Mouse (Mus musculus): ENCODE measurements around the gene Cpa2. TPM values are rescaled to one million over a fixed set of nuclear protein-coding genes. Genes with fewer than 3 reads are reported as not detected.

Cpa2 gene
- total and polyA plus RNA-seq, 3 experiments: 0.12 to 0.43 TPM; not detected in 1

DNA sequence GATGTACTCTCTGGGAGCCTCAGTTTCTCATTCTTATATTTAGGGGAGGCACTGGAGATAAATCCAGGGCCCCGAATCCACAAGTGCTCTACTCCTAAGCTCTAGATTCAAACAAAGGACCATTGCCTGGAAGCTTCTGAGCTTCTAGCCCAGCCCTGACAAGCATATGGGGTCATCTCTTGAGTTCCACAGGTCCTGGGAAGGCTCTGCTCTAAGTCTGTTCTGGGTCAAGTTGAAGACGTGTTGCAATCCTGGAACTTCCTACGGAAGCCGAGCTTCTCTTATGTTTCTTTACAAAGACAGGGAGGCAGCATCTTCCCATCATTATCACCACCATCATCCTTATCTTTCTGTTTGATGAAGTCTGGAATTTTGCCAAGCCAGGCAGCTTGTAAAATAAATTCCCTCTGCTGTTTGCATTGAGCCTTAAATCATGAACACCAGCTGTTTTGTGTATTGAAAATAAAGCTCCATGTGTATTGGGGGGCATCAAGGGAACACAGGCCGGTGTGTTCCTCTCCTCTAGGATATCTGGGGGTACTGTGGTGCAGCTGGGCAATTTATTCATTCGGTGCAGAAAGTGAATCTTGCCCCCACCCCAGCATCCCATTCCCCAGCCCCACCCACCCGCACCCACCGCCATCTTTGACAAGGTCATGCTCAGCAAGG, 55.0 kb downstream of the Cpa2 start (continued):
- TF ChIP-seq NELFE (IDR thresholded peaks at IDR 0.05; ENCODE audit: low read depth, low read length): no peak

DNA sequence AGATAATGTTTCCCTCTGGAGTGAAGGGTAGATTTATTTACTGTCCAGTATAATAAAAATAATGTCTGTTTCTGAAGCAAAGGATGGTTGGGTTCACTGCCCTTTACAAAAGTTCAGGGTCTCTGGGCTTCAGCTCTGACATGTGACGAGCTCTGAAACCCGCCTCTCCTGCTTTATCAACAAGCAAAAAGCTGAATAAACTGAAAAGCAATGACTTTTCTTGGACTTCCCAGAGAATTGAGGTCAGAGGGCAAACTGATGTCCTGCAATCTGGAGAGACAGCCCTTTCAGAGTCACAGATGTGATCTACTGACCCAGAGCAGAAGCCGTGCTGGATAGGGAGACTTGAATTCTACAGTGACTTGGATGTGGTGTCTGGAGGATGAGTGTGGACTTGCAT, 58.7 kb downstream of the Cpa2 start:
- no peak overlapping the region for H3K4me3 ChIP-seq (ENCODE audit: control insufficient read depth in 1 of 2, insufficient read depth in 1 of 2, low read depth in 2 of 2, low read length in 2 of 2)
- no peaks in the 10 kb centered on the region for H3K36me3 ChIP-seq (ENCODE audit: control insufficient read depth in 1 of 2, insufficient read depth in 2 of 2, low read length in 2 of 2)
- H3K9me3 ChIP-seq (replicated peaks; ENCODE audit: insufficient read depth, low read length): no peaks in the 10 kb centered on the region
- no peaks in the 10 kb centered on the region for H3K4me1 ChIP-seq (ENCODE audit: control insufficient read depth in 1 of 2, insufficient read depth in 2 of 2, low read length in 2 of 2)
- H3K9ac ChIP-seq (ENCODE audit: control insufficient read depth, low read depth, low read length, poor library complexity, severe bottlenecking): no peak overlapping the region
- H3K27me3 ChIP-seq (ENCODE audit: control insufficient read depth in 1 of 2, insufficient read depth in 2 of 2, low read length in 2 of 2): peaks cover 9 to 16% of the 10 kb centered on the region in 2 experiments
- no peak for DNase-seq (ENCODE audit: low read depth, low spot score)
- H3K27ac ChIP-seq (ENCODE audit: control insufficient read depth, low read depth, low read length): no peak overlapping the region
- H3K79me2 ChIP-seq (ENCODE audit: control insufficient read depth, insufficient read depth, low read length, poor library complexity): no peaks in the 10 kb centered on the region
- TF ChIP-seq UBTF (IDR thresholded peaks at IDR 0.05; ENCODE audit: borderline replicate concordance, insufficient read depth, low read depth, low read length) (no peak), TCF12 (IDR thresholded peaks at IDR 0.05; ENCODE audit: low read depth, low read length) (no peak), MEF2A (IDR thresholded peaks at IDR 0.05; ENCODE audit: extremely low read depth, insufficient replicate concordance, low read depth, low read length, poor library complexity, severe bottlenecking) (no peak), ZMIZ1 (IDR thresholded peaks at IDR 0.05; ENCODE audit: low read depth, low read length) (no peak), GATA1 (IDR thresholded peaks at IDR 0.05; ENCODE audit: low read depth, low read length) (no peak)

DNA sequence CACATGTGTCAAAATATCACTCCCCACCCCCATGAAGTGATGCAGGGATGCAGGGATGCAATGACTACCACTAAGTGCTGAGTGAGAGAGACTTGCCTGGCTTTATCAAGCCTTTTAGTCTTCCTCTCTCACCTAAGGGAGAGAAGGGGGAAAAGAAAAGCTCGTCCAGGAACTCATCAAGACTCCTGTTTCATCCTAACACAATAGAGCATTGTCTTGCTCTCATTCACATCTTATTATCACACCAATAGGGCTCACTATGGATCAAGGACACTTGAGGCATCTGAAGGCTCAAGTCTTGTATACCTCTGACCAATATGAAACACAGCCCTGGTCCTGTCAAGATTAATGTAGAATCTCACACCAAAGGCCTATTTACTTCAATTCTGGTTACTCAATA, 59.6 kb downstream of the Cpa2 start:
- DNase-seq (ENCODE audit: low read depth, low spot score): no peak
- H3K9ac ChIP-seq (ENCODE audit: control insufficient read depth, low read depth, low read length, poor library complexity, severe bottlenecking): no peak overlapping the region

More for the DNA sequence above, 59.6 kb downstream of the Cpa2 start:
- Histone ChIP-seq H3K4me1 (ENCODE audit: control insufficient read depth in 1 of 2, insufficient read depth in 2 of 2, low read length in 2 of 2) (no peaks in the 10 kb centered on the region), H3K27me3 (ENCODE audit: control insufficient read depth in 1 of 2, insufficient read depth in 2 of 2, low read length in 2 of 2) (peaks cover 14 to 16% of the 10 kb centered on the region in 2 experiments), H3K27ac (ENCODE audit: control insufficient read depth, low read depth, low read length) (no peak overlapping the region), H3K36me3 (ENCODE audit: control insufficient read depth in 1 of 2, insufficient read depth in 2 of 2, low read length in 2 of 2) (no peaks in the 10 kb centered on the region), H3K4me3 (ENCODE audit: control insufficient read depth in 1 of 2, insufficient read depth in 1 of 2, low read depth in 2 of 2, low read length in 2 of 2) (no peak overlapping the region), H3K79me2 (ENCODE audit: control insufficient read depth, insufficient read depth, low read length, poor library complexity) (no peaks in the 10 kb centered on the region), H3K9me3 (replicated peaks; ENCODE audit: insufficient read depth, low read length) (no peaks in the 10 kb centered on the region)
- no peak for TF ChIP-seq CHD2 (IDR thresholded peaks at IDR 0.05; ENCODE audit: low read length)
- no peak for TF ChIP-seq EP300 (IDR thresholded peaks at IDR 0.05; ENCODE audit: low read depth in 1 of 2, low read length in 2 of 2)
- TF ChIP-seq POLR2AphosphoS2 (IDR thresholded peaks at IDR 0.05; ENCODE audit: low read length): no peak
- TF ChIP-seq ZMIZ1 (IDR thresholded peaks at IDR 0.05; ENCODE audit: low read depth, low read length): no peak
- TF ChIP-seq RCOR1 (IDR thresholded peaks at IDR 0.05; ENCODE audit: low read depth, low read length): no peak
- TF ChIP-seq ELF1 (IDR thresholded peaks at IDR 0.05; ENCODE audit: low read depth, low read length): no peak
- TF ChIP-seq TCF12 (IDR thresholded peaks at IDR 0.05; ENCODE audit: low read depth, low read length): no peak
- no peak for TF ChIP-seq MEF2A (IDR thresholded peaks at IDR 0.05; ENCODE audit: extremely low read depth, insufficient replicate concordance, low read depth, low read length, poor library complexity, severe bottlenecking)
- TF ChIP-seq MAZ (IDR thresholded peaks at IDR 0.05; ENCODE audit: low read depth, low read length): no peak
- TF ChIP-seq TBP (IDR thresholded peaks at IDR 0.05; ENCODE audit: low read depth, low read length): no peak
- TF ChIP-seq NRF1 (IDR thresholded peaks at IDR 0.05; ENCODE audit: insufficient read depth, low read depth, low read length, poor library complexity, severe bottlenecking): no peak
- TF ChIP-seq MAFK (IDR thresholded peaks at IDR 0.05; ENCODE audit: borderline replicate concordance, low read depth, low read length): no peak
- no peak for TF ChIP-seq POLR2A (IDR thresholded peaks at IDR 0.05; ENCODE audit: control insufficient read depth in 1 of 2, insufficient read depth in 1 of 2, low read depth in 1 of 2, low read length in 2 of 2, poor library complexity in 1 of 2)
- TF ChIP-seq CHD1 (IDR thresholded peaks at IDR 0.05; ENCODE audit: low read depth, low read length): no peak
- no peak for TF ChIP-seq USF2 (IDR thresholded peaks at IDR 0.05; ENCODE audit: borderline replicate concordance in 1 of 2, insufficient read depth in 1 of 2, low read depth in 1 of 2, low read length in 2 of 2)
- TF ChIP-seq MYB (IDR thresholded peaks at IDR 0.05; ENCODE audit: low read depth, low read length): no peak
- no peak for TF ChIP-seq NELFE (IDR thresholded peaks at IDR 0.05; ENCODE audit: low read depth, low read length)
